Mouse (Mus musculus) layer of hippocampus, adult 8-10 months (tissue): ENCODE measurements around the gene Arhgap22. TPM values are rescaled to one million over a fixed set of nuclear protein-coding genes. Genes with fewer than 3 reads are reported as not detected.

Source experiments
- DNase-seq, 2 experiments: peaks; one replicate each; pipeline ENCODE4 v3.0.0; 2022; ENCODE audit warnings: low spot score in 2 of 2
- total RNA-seq, 4 experiments: library from RNA; stranded (reverse); gene quantifications; 2 replicates each; pipeline ENCODE4 v1.2.4; 2022

Arhgap22 gene
- total RNA-seq, 4 experiments from 2014 or later = 9.9 to 16.9 (median 12.6) TPM

GRCm38 (mm10) chr14:33212958-33213309 lies 892 bp upstream of the Arhgap22 start:
- no peak for DNase-seq

GRCm38 (mm10) chr14:33214767-33215128 lies 922 bp downstream of the Arhgap22 start:
- no peak for DNase-seq

- no peak for DNase-seq
These were observed 1.3 kb downstream of the Arhgap22 start for GRCm38 (mm10) chr14:33215163-33215562.

GRCm38 (mm10) chr14:33216343-33217208 lies 2.8 kb downstream of the Arhgap22 start:
- DNase-seq = no peak

GRCm38 (mm10) chr14:33225235-33225634 lies 11.4 kb downstream of the Arhgap22 start:
- DNase-seq = no peak

- no peak for DNase-seq
These were observed 16.8 kb downstream of the Arhgap22 start for GRCm38 (mm10) chr14:33230672-33231071.

GRCm38 (mm10) chr14:33231311-33231710 lies 17.5 kb downstream of the Arhgap22 start:
- no peak for DNase-seq

- no peak for DNase-seq
These were observed 18.2 kb downstream of the Arhgap22 start for GRCm38 (mm10) chr14:33232048-33232447.

GRCm38 (mm10) chr14:33235661-33236060 lies 21.8 kb downstream of the Arhgap22 start:
- no peak for DNase-seq

- DNase-seq = no peak
These were observed 26.6 kb downstream of the Arhgap22 start for GRCm38 (mm10) chr14:33240400-33240799.

- no peak for DNase-seq
These were observed 29.4 kb downstream of the Arhgap22 start for GRCm38 (mm10) chr14:33243261-33243660.

GRCm38 (mm10) chr14:33244519-33244918 lies 30.7 kb downstream of the Arhgap22 start:
- no peak for DNase-seq

GRCm38 (mm10) chr14:33244946-33245345 lies 31.1 kb downstream of the Arhgap22 start:
- DNase-seq = no peak

GRCm38 (mm10) chr14:33246476-33246875 lies 32.6 kb downstream of the Arhgap22 start:
- peak in 1 of 2 experiments; percentile 44 for DNase-seq

GRCm38 (mm10) chr14:33247623-33248022 lies 33.8 kb downstream of the Arhgap22 start:
- peak in 1 of 2 experiments; percentile 13 for DNase-seq

GRCm38 (mm10) chr14:33248741-33249140 lies 34.9 kb downstream of the Arhgap22 start:
- no peak for DNase-seq

- no peak for DNase-seq
These were observed 36.6 kb downstream of the Arhgap22 start for GRCm38 (mm10) chr14:33250215-33250939.

GRCm38 (mm10) chr14:33250956-33251745 lies 37.3 kb downstream of the Arhgap22 start:
- no peak for DNase-seq

- no peak for DNase-seq
These were observed 44.4 kb downstream of the Arhgap22 start for GRCm38 (mm10) chr14:33258256-33258655.

GRCm38 (mm10) chr14:33260131-33260530 lies 46.3 kb downstream of the Arhgap22 start:
- DNase-seq = no peak

- no peak for DNase-seq
These were observed 51.0 kb downstream of the Arhgap22 start for GRCm38 (mm10) chr14:33264795-33265194.

- DNase-seq = no peak
These were observed 62.4 kb downstream of the Arhgap22 start for GRCm38 (mm10) chr14:33276240-33276639.
